Mouse (Mus musculus) intestine, embryonic 15.5 days (tissue): Measurements from ENCODE around the gene Pnn. TPM values are rescaled to one million over a fixed set of nuclear protein-coding genes. Genes with fewer than 3 reads are reported as not detected.

ENCODE experiments used
- polyA plus RNA-seq: library from polyadenylated mRNA; unstranded; fragments of >200 nt; fragmentation: Nextera tagmentation; extraction: Ambion mirVana; gene quantifications from 2 replicates; pipeline ENCODE4 v1.2.1, GENCODE M21; 2015

Gene Pnn
- polyA plus RNA-seq, 1 experiment from 2014 or later: 90.8 TPM

Other genes starting within 250 kb of the Pnn start
- gene Sec23a, start 54.9 kb upstream of the Pnn start, polyA plus RNA-seq: 76.5 and 84.0 TPM in 2 replicates
- gene Gemin2, start 53.5 kb upstream of the Pnn start, polyA plus RNA-seq: 20.4 and 23.8 TPM in 2 replicates
- 79.1 and 84.2 TPM in 2 replicates for gene Trappc6b, start 5.4 kb upstream of the Pnn start, polyA plus RNA-seq
- gene Mia2, start 28.9 kb downstream of the Pnn start, polyA plus RNA-seq: 84.2 and 102 TPM in 2 replicates
- 8.9 TPM in 2 replicates for gene Fbxo33, start 152.8 kb downstream of the Pnn start, polyA plus RNA-seq